Mouse (Mus musculus): Measurements from ENCODE around the gene Cep83. TPM values are rescaled to one million over a fixed set of nuclear protein-coding genes. Genes with fewer than 3 reads are reported as not detected.

The Cep83 gene
- polyA plus RNA-seq, 1 experiment: 3.2 TPM

DNA sequence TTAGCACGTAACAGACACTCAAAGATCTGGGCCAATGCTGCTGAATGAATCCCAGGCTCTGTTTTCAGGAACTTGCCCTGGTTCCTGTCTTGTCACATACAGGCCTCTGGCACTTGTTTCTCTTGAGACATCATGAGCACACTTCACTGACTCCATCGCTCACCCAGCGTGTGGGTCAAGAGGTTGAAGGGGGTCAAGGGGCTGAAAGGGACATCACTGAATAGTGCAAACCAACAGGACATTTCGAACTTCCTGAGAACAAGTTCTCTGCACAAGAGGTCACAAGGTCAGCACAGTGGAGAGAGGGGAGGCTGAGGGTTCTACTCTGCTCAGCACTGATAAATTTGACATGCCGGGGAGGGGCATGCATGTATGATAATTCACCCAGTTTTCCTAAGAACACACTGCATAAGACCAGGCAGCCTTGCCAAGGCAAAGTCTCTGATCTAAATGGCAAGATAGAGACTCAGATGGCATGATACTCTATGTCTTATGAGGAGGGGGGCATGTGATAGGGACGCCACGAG lies 121.6 kb downstream of the Cep83 start:
- Histone ChIP-seq H3K27ac (ENCODE audit: insufficient read depth, low read depth, low read length) (no peak overlapping the region), H3K36me3 (ENCODE audit: control insufficient read depth, insufficient read depth, low read length) (no peaks in the 10 kb centered on the region), H3K27me3 (ENCODE audit: control insufficient read depth, insufficient read depth, low read length) (no peaks in the 10 kb centered on the region), H3K4me1 (ENCODE audit: control insufficient read depth, insufficient read depth, insufficient read length, low read length) (no peaks in the 10 kb centered on the region), H3K4me3 (ENCODE audit: low read depth, low read length) (no peak overlapping the region)
- TF ChIP-seq CTCF (IDR thresholded peaks at IDR 0.05; ENCODE audit: extremely low read depth, insufficient read length, insufficient replicate concordance, low read depth, low read length): no peak
- no peak for TF ChIP-seq POLR2A (IDR thresholded peaks at IDR 0.05; ENCODE audit: low read depth, low read length)
- 80% methylated on average over 7 of the region's 7 CpGs for whole genome bisulfite sequencing

DNA sequence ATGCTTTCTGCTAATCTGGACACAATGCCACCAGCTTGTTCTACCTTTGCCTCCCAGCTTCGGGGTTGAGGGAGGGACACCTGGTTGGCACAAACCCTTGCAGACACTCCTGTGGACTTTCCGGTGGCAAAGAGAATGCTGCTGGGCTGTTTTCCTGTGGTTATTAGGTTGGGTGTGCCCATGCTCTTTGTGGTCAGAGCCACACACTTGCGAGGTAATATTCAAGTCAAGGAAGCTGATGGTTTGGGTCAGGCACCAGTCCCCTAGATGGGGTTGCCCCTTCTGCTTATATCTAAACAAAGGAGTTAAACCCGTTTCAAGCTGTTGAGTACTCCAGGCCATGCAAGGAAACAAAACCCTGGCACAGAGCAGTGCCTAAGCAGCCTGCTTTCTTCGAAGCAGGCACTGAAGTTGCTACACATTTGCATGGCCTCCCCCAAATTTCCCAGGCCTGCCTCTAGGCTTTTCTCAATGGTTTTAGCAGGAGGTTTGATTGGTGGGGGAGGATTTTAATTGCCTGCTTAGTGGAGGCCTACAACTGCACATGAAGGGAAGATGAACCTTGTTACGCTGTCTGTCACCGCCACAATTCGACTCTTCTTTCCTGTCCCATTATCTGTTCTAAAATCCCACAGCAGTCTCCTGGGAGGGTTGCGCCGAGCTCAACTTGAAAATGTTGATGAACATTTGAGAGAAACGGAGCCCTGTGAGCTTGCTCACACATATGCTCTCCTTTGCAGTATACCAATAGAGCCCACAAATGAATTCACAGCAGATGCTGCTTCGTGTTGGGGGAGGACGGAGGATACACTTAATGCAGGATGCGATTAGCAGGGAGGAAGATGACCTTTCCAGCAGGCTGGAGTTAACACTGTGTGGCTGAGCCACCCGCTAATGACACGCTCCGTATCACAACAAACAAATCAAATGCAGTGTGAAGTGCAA lies 123.7 kb downstream of the Cep83 start:
- TF ChIP-seq POLR2A (IDR thresholded peaks at IDR 0.05; ENCODE audit: low read depth, low read length) (no peak), CTCF (IDR thresholded peaks at IDR 0.05; ENCODE audit: extremely low read depth, insufficient read length, insufficient replicate concordance, low read depth, low read length) (no peak)
- Histone ChIP-seq H3K27ac (ENCODE audit: insufficient read depth, low read depth, low read length) (no peak overlapping the region), H3K36me3 (ENCODE audit: control insufficient read depth, insufficient read depth, low read length) (no peaks in the 10 kb centered on the region), H3K27me3 (ENCODE audit: control insufficient read depth, insufficient read depth, low read length) (no peaks in the 10 kb centered on the region), H3K4me1 (ENCODE audit: control insufficient read depth, insufficient read depth, insufficient read length, low read length) (no peaks in the 10 kb centered on the region), H3K4me3 (ENCODE audit: low read depth, low read length) (no peak overlapping the region)
- 73% methylated on average over 17 of the region's 17 CpGs for WGBS

DNA sequence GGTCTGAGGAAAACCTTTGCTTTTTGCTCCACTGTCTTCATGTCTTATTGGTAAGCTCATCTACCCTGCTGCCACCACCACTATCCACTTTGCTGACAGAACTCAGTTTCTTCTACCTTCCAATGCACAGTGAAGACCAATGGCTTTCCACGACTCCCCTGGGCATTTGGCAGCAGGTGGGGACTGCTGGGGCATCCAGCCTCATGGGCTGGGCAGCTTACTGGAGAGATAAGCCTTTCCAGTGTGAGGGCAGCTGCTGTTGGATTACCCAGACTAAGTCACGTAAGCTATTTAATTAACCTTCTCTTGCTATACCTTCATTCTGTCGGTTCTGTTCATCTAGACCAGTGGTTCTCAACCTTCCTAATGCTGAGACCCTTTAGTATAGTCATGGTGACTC lies 129.7 kb downstream of the Cep83 start:
- no peaks in the 10 kb centered on the region for H3K27me3 ChIP-seq (ENCODE audit: control insufficient read depth, insufficient read depth, low read length)
- H3K27ac ChIP-seq (ENCODE audit: insufficient read depth, low read depth, low read length): no peak overlapping the region
- H3K36me3 ChIP-seq (ENCODE audit: control insufficient read depth, insufficient read depth, low read length): no peaks in the 10 kb centered on the region
- WGBS: 73% methylated on average over 3 of the region's 3 CpGs
- H3K4me3 ChIP-seq (ENCODE audit: low read depth, low read length): no peak overlapping the region
- TF ChIP-seq POLR2A (IDR thresholded peaks at IDR 0.05; ENCODE audit: low read depth, low read length): no peak
- TF ChIP-seq CTCF (IDR thresholded peaks at IDR 0.05; ENCODE audit: extremely low read depth, insufficient read length, insufficient replicate concordance, low read depth, low read length): no peak
- H3K4me1 ChIP-seq (ENCODE audit: control insufficient read depth, insufficient read depth, insufficient read length, low read length): no peaks in the 10 kb centered on the region

DNA sequence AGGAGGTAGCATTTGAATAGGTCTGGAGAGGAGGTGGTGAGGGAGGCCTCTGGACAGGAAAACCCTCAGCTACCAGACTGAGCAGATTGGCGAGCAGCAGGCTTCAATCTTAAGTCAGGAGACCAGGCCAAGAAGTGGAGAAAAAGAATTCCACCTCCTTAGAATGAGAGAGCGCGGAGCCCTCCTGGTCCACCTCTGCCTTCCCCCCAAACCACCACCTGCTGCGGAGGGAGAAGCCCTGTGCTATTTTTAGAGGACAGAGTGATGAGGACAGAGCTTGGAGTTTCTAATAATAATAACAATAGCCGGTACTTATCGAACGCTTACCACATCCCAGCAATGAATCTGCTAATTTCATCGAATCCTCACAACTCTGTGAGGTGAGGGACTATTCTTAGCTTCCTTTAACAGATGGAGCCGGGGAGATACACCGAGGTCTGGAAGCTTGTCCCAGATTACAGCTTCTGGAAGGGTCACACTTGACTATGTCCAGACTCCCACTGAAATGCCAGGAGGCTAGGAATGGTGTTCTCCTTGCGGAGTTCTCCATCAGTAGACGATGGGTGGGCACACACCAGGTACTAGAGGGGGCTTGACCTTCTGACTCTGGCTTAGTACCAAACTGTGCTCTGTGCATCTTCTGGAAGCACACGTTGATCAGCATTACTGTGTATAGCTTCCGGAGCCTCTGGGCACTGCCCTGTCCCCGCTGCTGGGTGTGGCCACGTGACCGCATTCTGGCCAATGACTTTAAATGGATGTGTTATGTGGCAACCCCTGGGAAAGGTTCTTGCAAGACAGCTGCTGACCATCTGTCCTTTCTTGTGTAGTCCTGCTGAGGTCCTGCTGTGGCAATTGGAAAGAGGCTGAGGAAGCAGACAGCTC lies 130.6 kb downstream of the Cep83 start:
- Histone ChIP-seq H3K27me3 (ENCODE audit: control insufficient read depth, insufficient read depth, low read length) (no peaks in the 10 kb centered on the region), H3K4me1 (ENCODE audit: control insufficient read depth, insufficient read depth, insufficient read length, low read length) (no peaks in the 10 kb centered on the region), H3K36me3 (ENCODE audit: control insufficient read depth, insufficient read depth, low read length) (no peaks in the 10 kb centered on the region), H3K27ac (ENCODE audit: insufficient read depth, low read depth, low read length) (no peak overlapping the region), H3K4me3 (ENCODE audit: low read depth, low read length) (no peak overlapping the region)
- 90% methylated on average over 17 of the region's 17 CpGs for whole genome bisulfite sequencing
- TF ChIP-seq POLR2A (IDR thresholded peaks at IDR 0.05; ENCODE audit: low read depth, low read length) (no peak), CTCF (IDR thresholded peaks at IDR 0.05; ENCODE audit: extremely low read depth, insufficient read length, insufficient replicate concordance, low read depth, low read length) (no peak)

DNA sequence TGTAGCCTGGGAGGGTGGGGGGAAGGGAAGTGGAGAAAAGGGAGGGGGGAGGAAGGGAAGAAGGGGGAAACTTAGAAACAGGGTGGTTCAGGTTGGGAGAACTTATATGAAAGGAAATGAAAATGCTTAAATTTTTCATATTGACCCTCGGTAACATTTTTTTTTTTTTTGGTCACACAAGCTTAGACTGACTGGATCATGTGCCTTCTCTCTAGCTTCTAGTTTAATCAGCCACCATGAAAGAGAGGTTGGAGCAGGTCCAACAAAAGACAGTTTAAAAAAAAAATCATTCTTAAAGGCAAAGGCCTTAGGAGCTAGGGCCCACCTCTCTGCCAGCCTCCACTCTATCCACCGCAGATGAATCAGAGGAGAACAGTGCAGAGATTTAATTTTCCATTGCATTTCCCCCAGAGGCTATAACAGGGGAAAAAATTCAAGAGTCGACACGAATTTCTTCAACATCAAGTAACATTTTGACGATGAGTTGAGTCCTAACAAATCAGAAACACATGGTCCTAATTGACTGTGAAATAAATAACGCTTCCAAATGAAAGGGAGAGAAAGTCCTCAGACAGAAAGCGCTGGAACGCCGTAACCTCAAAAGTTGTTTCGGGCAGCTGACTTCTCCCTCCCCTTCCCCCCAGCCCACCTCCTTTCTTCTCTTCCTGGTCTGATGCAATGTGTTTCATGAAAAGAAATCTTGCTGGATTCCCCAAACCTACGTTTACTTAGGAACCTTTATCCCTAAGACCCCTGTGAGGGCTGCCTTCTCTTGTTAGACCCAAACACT lies 135.7 kb downstream of the Cep83 start:
- TF ChIP-seq CTCF (IDR thresholded peaks at IDR 0.05; ENCODE audit: extremely low read depth, insufficient read length, insufficient replicate concordance, low read depth, low read length) (no peak), POLR2A (IDR thresholded peaks at IDR 0.05; ENCODE audit: low read depth, low read length) (no peak)
- H3K27me3 ChIP-seq (ENCODE audit: control insufficient read depth, insufficient read depth, low read length): no peaks in the 10 kb centered on the region
- WGBS: 72% methylated on average over 11 of the region's 11 CpGs
- no peaks in the 10 kb centered on the region for H3K36me3 ChIP-seq (ENCODE audit: control insufficient read depth, insufficient read depth, low read length)
- H3K27ac ChIP-seq (ENCODE audit: insufficient read depth, low read depth, low read length): no peak overlapping the region
- H3K4me1 ChIP-seq (ENCODE audit: control insufficient read depth, insufficient read depth, insufficient read length, low read length): peaks cover 3% of the 10 kb centered on the region; the same call in 1 of the 2 replicates
- no peak overlapping the region for H3K4me3 ChIP-seq (ENCODE audit: low read depth, low read length)

DNA sequence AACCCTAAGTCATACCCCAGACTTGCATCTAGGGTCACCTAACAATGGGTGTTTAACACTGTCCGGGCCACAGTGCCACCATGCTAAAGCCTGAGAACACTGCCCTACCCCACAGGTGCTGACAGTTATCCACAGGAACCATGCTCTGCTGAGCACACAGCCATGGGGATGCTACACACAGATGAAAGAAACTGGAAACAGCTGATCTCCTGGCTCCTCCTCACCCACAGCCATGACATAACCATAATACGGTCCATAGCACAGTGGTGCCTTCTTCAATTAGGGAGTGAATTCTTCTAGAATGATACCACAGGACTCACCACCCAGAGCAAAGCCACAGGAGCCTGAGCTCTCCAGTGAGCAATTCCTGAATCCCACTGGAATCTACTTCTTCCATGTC lies 137.5 kb downstream of the Cep83 start:
- TF ChIP-seq CTCF (IDR thresholded peaks at IDR 0.05; ENCODE audit: extremely low read depth, insufficient read length, insufficient replicate concordance, low read depth, low read length) (no peak), POLR2A (IDR thresholded peaks at IDR 0.05; ENCODE audit: low read depth, low read length) (no peak)
- no peak overlapping the region for H3K4me3 ChIP-seq (ENCODE audit: low read depth, low read length)
- peaks cover 3% of the 10 kb centered on the region; the same call in 1 of the 2 replicates for H3K4me1 ChIP-seq (ENCODE audit: control insufficient read depth, insufficient read depth, insufficient read length, low read length)
- no peak overlapping the region for H3K27ac ChIP-seq (ENCODE audit: insufficient read depth, low read depth, low read length)
- WGBS: 97% methylated on average over 2 of the region's 2 CpGs
- no peaks in the 10 kb centered on the region for H3K36me3 ChIP-seq (ENCODE audit: control insufficient read depth, insufficient read depth, low read length)
- H3K27me3 ChIP-seq (ENCODE audit: control insufficient read depth, insufficient read depth, low read length): no peaks in the 10 kb centered on the region

All from small intestine, adult 2 months (tissue).